Mouse (Mus musculus) gastrocnemius, postnatal 25 days (tissue): ENCODE data around the gene Lin37. TPM values are rescaled to one million over a fixed set of nuclear protein-coding genes. Genes with fewer than 3 reads are reported as not detected.

Source experiments
- DNase-seq: peaks from one replicate; pipeline ENCODE4 v3.0.0; 2022
- total RNA-seq, 2 experiments: library from RNA; stranded (reverse); gene quantifications; 1 replicate in 1 of 2; 2 replicates in 1 of 2; pipeline ENCODE4 v1.2.3; 2021

Gene Lin37
- total RNA-seq, 2 experiments from 2014 or later = 8.4 to 10.3 TPM

DNA sequence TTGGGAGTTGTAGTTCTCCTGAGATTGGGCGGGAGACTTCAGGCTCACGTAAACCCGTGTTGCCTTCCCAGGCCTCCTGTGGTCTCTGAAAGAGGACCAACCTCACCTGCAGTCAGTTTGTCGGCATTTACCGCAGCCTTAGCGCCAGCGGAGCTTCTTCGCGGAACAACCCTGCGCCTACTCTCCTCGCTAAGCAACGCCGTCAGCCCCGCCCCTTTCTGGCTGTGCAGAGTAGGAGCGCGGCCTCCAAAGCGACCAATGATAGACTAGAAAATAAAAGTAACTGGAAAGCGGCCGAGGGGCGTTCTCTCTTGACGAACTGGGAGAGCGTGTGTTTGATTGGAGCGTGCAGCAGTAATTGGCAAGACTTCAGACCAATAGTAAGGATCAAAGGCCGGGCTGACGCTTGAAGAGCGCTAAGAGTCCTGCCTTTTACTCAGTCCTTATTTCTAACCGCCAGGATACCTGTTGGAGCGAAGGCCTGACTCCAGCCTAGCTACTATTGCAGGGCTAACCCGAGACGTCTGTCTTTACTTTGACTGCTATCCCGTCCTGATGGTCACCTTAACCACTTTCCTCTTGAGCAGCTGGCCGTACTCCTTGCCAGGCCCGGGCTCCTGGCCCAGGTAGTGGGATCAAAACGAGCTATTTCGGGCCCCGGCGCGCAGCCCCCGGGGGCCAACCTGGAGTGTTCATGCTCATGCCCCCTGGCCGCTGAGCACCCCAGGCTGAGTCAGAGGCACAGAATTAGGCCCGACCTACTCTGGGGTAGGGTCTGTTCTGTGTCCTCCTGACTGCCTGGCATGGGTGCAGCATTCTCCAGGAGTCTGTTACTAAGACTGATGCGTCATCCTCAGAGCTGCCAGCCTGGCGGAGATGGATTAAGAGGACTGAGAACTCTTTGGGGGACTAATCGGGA lies 7.3 kb downstream of the Lin37 start, which contains the start of the genes Hspb6 and Proser3:
Hspb6 (plus strand) TSS at position 77 of the 919 bp plus-strand sequence.
Proser3 (minus strand) TSS at position 198 of the 919 bp plus-strand sequence.
- peak; percentile 96 for DNase-seq

DNA sequence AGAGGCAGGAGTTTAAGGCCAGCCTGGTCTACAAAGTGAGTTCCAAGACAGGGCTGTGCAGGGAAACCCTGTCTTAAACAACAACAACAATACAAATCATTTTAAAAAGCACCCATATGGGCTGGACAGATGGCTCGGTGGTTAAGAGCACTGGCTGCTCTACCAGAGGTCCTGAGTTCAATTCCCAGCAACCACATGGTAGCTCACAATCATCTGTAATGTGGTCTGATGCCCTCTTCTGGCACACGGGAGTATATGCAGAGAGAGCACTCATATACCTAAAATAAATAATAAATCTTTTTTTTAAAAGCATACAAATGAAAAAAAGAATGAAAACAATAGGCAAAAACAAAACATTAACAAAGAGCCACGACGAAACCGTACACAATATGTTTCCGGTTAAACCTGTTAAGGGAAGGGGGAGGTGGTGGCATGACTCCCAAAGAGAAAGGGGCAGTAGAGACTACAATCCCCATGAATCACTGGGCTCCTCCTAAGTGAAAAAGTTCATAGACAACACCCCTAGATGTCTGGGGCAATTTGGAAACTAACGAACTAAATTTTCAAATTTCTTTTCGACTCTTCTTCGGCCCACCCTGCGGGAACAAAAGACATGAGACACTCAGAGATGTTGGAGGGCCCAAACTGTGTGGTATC lies 8.1 kb downstream of the Lin37 start:
- no peak for DNase-seq

DNA sequence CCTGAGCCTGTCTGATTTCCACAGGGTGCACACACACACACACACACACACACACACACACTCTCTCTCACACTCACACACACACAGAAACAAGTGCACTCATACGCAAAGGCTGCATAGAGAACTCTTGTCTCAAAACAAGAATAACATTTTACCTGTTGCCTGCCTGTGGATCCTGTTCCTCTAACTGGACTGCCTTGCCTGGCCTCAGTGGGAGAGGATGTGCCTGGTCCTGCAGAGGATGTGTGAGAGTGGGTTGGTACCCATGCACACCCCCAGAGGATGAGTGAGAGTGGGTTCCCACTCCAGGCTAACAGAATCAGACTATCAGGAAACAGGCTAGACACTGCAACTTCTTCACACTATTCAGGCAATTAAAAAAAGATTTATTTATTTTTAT lies 9.0 kb downstream of the Lin37 start:
- DNase-seq = no peak

DNA sequence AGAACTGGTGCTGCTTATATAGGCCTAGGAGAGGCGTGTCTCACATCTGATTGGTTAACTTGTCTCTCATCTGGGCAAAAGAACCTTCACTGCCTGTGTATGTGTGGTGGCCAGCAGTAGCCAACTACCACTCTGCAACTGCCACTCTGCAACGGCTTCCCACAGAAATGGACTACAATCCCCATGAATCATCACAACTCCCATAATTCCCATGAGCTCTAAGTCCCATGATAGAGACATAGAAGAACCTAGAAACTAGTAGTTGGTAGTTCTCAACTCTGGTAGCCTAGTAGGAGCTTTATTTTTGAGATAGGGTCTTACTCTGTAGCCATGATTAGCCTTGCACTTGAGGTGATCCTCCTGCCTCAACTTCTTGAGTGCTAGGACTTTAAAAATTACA lies 9.8 kb downstream of the Lin37 start:
- no peak for DNase-seq

DNA sequence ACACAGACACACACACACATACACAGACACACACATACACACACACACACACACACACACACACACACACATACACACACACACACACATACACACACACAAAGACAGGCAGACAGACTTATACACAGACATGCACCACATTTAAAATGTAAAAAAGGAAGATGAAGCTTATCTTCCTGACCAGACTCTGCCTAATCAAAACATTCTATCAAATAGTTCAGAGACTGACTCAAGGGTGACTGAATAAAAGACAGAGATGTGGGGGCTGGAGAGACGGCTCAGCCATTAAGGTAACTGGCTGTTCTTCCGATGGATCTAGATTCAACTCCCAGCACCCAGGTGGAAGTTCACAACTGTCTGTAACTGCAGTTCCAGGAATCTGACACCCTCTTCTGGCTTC lies 15.3 kb downstream of the Lin37 start:
- no peak for DNase-seq

DNA sequence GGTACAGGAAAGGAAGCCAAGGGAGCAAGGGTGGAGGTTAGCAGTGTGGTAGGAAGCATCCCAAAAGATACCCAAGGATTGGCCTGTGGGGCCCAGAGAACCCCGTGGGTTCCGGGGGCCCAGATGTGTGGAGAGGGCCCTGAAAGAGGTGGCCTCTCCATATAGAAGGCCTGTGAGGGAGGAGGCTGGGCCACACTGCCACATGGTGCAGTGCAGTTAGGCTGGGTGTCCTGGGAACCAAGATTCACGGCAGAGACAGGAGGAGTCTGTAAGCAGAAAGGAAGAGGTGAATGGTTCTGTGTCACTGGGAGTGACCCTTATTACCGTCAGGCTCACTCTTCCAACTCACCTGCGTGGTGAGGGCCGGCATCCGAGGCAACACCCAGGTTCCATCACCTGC lies 19.1 kb downstream of the Lin37 start:
- no peak for DNase-seq

DNA sequence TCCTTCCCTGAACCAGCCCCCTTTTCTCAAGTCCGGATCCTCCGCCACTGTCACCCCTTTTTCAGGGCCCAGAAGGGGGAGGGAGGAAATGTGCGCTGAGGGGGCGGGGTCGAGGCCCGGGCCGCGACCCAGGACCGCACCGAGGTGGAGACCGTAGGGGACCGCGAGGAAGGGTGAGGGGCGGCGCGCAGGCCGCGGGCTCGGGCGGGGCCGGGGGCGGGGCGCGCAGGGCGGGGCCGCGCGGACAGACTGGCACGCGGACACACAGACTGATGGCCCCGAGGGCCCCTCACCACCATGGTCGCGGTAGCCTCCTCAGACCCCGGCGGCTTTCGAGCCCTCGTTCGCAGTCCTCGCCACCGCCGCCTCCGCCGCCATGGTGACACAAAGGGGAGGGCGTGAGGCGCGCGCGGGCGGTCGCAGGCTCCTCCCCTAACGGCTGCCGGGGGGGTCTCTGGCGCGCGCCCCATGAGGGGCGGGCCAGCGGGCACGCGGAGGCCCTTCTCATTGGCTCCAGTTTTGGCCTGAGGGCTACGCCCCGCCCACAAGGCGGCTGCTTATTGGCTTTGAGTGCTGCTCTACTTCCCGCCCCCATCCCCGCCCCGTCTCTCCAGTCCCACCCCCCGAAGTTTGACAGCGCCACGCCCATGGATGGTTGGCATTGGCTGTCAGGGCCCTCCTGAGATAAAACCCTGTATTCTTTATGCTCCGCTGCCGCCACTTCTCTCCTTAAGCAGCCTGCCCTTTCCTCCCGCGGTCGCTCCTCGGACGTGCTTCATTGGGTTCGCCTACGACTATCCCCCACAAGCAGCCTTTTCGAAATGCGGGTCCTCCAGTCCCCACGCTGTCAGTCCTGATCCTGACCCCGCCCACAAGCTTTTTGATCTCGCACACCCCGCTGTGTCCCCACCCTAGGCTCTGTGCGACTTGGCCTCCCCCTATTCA lies 24.7 kb downstream of the Lin37 start, which contains the start of gene Arhgap33:
Arhgap33 (minus strand) TSS at position 428 of the 945 bp plus-strand sequence.
- DNase-seq = peak; percentile 96

DNA sequence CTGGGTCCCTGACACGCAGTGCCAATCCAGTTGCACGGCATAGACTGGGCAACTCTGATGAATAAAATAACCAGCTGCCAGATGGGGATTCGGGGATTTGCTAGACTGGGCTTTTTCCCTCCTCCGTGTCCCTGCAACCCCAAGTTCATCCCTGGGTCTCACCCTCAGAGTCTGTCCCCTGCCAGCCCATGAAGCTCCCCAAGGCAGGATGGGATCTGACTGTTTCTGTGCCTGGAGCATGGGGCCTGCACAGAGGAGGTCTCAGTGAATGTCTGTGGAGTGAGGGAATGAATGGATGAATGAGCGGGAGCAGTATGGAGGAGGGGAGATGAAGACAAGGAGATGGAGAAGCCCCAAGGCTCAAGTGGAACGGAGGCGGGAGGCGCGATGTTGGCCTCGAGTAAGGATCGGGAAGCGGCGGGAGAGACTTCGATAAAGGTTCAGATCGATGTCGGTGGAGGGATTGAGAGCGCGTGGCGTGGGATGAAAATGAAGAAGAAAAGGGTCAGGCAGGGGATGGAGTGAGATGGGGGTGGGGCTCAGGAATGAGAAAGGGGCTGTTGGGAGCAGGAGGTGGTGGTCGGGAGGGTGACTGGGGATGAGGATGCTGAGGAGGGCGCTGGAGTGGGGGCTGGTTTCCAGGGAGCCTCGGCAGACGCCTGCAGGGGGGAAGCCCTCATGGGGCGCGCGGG lies 25.6 kb downstream of the Lin37 start:
- no peak for DNase-seq

DNA sequence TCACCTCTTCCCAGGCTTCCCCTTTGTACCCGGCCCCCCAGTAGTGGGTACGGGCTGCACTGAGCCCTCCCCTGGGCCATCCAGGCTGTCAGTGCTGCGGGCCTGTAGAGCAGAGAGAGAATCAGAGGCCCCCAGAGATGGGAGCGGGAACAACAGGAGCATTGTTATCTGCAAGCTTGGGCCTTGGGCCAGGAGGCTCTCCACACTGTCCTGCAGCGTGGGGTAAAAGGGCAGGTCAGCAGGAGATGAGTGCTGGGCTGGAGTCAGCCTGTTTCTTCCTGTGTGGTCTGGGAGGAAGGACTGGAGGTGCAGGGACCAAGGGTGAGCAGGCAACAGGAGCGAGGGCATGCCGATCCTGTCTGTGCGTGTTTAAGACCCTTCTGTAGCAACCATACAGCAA lies 26.7 kb downstream of the Lin37 start:
- no peak for DNase-seq

DNA sequence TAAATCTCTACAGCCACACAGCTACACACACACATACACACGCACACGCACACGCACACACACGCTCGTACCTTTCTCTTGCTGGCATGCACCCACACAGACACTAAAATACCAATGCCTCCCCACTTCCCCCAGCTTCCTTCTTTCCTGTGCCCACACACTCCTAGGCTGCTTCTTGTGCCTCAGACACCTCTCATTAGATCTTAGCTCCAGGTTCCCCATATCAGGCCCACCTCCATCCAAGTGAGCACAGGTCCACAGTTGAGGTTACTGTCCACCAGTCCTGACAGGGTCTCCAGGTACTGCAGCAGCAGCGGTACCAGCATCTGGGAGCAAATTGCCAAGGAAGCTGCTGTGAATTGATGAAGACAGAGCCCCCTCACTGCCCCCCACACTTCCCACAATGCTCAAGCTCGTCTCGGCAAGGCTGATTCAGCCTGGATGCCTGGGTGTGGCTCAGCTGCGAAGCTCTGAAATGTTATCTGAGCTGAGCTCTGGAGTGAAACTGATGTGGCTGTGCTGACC lies 28.3 kb downstream of the Lin37 start:
- no peak for DNase-seq

DNA sequence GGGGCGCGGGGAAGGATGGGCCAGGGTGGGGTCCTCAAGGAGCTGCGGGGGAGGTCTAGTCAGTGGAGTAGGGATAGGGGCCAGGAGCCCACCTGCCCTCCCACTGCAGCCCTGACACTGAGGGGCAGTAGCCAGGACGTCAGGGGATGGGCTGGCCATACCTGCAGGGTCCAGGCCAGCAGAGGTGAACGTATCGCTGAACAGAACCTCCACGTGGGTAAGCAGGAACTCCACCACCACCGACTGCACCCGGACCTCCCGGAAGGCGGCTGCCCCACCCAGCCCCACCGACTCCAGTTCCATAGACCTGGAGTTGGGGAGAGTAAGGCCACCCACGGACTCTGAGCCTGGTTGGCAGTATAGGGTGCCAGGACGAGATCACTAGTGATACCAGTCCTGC lies 32.7 kb downstream of the Lin37 start:
- no peak for DNase-seq

DNA sequence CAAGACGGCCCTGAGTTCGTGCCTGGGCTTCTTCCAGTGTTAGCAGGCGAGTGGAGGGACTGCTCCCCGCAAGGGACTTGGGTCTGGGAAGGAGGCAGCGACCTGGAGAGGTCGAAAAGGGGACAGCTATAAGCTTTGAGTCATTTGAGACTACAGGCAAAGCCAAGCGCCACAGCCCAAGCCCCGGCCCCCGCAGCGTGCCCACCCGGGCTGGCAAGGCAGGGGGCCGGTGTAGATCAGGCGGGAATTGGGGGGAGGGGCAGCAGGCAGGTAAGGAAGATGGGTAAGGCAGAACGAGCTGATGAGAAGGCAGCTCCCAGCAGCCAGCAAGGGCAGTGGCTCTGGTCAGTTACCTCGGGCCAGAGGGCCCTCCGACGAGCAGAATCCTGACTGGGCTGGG lies 33.2 kb downstream of the Lin37 start:
- DNase-seq = no peak

DNA sequence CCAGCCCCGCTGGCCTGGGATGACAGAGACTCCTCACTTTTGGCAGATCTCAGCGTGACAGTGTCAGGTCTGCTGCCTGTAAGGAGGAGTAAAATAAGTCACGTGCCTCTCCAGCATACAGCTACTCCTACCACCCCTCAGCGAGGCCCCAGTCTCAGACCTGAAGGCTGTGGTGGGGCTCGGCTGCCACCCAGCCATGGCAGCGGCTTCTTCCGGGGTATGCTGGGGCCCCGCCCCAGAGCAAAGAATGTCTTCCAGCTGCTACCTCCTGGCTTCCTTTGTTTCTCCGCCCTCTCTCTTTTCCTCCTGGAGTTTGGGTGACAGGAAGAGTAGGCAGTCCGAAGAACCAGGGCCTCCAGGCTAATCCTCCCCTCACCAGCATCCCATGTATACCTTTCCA lies 33.7 kb downstream of the Lin37 start:
- no peak for DNase-seq

DNA sequence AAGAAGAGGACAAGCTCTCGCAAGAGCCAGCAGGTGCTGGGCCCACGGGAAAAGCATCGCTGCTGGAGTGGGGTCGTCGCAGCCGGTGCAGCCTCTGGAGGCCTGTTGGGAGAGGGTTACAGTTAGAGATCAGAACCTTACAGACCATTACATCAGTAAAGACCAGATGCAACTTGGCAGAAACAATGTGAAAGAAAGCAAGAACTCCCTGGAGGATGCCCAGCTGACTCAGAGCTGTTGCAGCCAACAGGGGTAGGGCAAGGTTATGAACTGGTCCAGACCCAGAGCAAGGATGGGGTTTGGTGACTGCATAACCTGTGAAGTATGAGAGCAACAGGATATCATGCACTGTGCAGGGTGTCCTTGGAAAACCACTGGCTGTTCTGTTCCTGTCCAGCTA lies 35.2 kb downstream of the Lin37 start:
- DNase-seq = no peak

DNA sequence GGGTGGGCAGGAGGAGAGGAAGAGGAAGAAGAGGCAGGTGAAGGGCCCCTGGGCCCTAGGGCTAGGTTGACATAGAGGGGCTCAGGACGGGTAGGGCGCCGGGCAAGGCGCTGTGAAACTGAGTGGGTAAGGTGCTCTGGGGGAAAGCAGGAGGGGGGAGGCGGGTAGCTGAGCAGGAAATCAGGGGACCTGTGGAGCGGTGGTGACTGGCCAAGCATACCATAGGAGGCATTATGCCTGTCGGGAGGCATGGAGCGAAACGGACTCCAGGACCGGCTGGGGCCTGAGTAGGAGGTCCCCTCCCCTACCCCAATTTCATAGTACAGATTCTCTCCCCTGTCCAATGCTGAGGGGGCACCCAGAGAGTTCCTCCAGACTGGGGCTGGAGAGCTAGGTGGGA lies 36.8 kb downstream of the Lin37 start:
- DNase-seq = no peak

DNA sequence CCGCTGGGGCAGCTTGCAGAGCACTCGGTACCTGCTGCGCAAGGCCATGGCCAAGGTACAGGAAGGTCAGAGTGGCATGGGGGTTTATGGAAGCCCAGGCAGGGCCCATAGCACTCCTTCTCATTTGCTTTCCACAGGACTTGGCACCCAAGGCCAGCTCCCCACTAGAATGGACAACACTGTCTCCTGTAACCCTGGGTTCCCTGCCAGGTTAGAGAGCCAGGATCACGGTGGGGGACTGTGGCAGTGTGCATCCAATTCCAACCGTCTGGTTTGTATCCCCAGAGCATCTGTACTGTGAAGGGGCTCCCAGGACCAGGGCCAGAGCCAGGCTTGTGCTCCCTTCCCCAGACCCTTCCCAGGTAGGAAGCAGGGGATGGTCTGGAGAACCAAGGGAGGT lies 38.8 kb downstream of the Lin37 start:
- no peak for DNase-seq

DNA sequence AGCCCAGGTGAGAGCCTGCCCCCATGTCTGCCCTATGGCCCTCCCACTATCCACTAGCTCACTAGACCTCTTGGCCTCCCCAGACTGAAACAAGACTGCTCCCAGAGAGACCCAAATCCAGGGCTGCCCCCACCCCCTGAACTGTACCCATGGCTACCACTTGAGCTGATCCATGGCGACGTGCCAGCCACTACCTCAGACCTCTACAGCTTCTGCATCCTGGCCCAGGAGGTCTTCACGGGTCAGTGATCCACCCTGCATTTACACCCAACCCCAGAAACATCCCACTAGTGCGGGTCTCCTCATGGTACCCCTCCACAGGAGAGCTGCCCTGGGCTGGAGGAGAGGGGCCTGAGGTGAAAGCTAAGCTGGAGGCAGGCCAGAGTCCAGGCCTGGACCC lies 39.2 kb downstream of the Lin37 start:
- no peak for DNase-seq

DNA sequence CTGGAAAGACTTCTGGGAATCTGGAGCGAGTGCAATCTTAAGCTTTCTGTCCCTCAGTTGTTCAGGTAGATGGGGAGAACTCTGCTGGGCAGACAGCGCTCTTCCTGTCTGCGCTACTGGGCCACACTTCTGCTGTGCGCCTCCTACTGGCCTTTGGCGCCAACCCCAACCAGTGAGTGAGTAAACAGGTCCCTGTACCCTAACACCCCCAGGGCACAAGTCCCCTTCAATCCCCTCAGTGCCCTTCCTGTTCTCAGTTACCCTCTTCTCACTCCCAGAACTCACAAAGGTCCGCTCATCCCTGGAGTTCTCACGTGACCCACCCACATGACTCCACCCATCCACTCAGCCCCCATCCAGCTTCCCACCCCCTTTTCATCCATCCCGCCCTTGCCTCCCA lies 41.3 kb downstream of the Lin37 start:
- DNase-seq = no peak

DNA sequence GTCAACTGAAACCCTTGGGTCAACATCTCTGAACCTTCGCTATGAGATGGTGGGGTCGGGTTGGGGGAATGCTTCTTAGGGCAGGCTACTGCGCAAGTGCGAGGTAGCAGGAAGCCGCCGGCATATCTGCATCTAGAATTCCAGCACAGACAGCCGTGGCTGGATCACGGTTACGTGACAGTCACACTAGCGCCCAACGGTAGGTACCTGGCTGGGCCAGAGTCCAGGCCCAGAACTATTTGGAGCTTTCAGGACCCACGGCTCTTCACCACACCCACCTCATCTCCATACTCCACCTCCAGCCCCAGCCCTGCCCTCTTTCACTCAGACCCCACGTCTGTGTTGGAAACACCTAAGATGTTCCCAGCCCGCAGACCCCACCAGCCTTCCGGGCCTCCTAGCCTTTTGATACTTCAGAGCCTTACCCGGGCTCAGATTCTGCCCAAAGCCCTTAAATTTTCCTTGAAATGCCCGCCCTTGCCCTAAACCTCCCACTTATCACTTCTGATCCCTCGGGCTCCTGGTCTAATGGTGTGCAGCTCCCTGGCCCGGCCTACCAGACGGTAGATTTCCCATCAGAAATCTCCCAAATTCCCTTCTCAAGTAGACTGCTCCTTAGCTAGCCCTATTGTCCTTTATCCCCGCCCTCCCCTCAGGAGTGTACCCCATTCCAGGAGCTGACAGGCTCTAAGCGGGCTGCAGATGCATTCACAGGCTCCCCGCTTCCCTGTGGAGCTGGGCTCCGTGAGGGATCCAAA lies 44.5 kb downstream of the Lin37 start:
- no peak for DNase-seq

DNA sequence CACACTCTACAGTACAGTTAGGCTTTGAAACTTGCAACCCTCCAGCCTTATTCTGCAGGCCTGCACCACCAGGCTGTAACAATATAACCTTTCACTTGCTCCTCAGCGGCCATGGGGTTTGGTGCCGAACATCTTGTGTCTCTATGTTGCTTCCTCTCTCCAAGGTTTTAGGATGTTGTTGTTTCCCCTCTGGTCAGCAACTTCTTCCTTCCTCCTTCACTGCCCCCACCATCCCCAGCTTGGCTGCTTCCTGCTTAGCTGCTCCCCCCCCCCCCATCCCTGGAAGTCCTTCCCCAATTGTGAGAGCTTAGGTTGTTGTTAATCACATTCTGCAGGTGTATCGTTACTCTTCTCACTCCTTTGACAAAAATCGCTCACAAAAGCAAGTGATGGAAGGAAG lies 51.6 kb downstream of the Lin37 start:
- DNase-seq = no peak
